In genomic region chr2:87515457-87516060, GRCm38 (mm10) we compare ENCODE assay signal across 19 mouse cellular contexts. TPM values are rescaled to one million over a fixed set of nuclear protein-coding genes. Genes with fewer than 3 reads are reported as not detected.
"Had no signal": no experiment of that assay in that cellular context is flagged by ENCODE, and none has a peak within 500 bp of the region (broad histone marks: within the 10 kb centered on the region; RNA-seq: fewer than 3 reads in every experiment).

No protein-coding gene starts in this region.

- H3K9ac ChIP-seq: lung, embryonic 14.5 days; midbrain, embryonic 12.5 days; neural tube, embryonic 13.5 days; neural tube, embryonic 15.5 days had no signal

- H3K4me3 ChIP-seq: midbrain, embryonic 10.5 days; midbrain, embryonic 12.5 days; myocyte; neural tube, embryonic 13.5 days; neural tube, embryonic 15.5 days had no signal

- DNase-seq: lung, embryonic 14.5 days; lung, postnatal 10 days; lung, postnatal 4 days; midbrain, embryonic 14.5 days; retina, postnatal 1 day; right cerebral cortex, adult 18-20 months; right cerebral cortex, postnatal 25 days; right cerebral cortex, postnatal 4 days; spleen, adult 18-20 months; thymus, adult 18-20 months; thymus, postnatal 14 days; thymus, postnatal 36 days had no signal

- H3K4me1 ChIP-seq: midbrain, embryonic 10.5 days; midbrain, embryonic 12.5 days; neural tube, embryonic 13.5 days; neural tube, embryonic 15.5 days had no signal

- H3K9me3 ChIP-seq: midbrain, embryonic 12.5 days; neural tube, embryonic 13.5 days; neural tube, embryonic 15.5 days had no signal

- H3K36me3 ChIP-seq: midbrain, embryonic 10.5 days; midbrain, embryonic 12.5 days; neural tube, embryonic 13.5 days; neural tube, embryonic 15.5 days had no signal

- H3K27ac ChIP-seq: midbrain, embryonic 10.5 days; midbrain, embryonic 12.5 days; neural tube, embryonic 13.5 days; neural tube, embryonic 15.5 days had no signal

RNA-seq across cellular contexts. Expression of gene Pramel6, which starts 9.2 kb away (rescaled TPM):
- total RNA-seq: megakaryocyte, adult 5-6 weeks; megakaryocyte-erythroid progenitor cell, adult 5-6 weeks had no signal

RNA-seq across cellular contexts. Expression of gene Olfr153, which starts 16.0 kb away (rescaled TPM):
- total RNA-seq: megakaryocyte, adult 5-6 weeks; megakaryocyte-erythroid progenitor cell, adult 5-6 weeks had no signal

RNA-seq across cellular contexts. Expression of gene Pramel7, which starts 18.7 kb away (rescaled TPM):
- total RNA-seq: megakaryocyte, adult 5-6 weeks; megakaryocyte-erythroid progenitor cell, adult 5-6 weeks had no signal

RNA-seq across cellular contexts. Expression of gene Olfr1128, which starts 29.8 kb away (rescaled TPM):
- total RNA-seq: megakaryocyte, adult 5-6 weeks; megakaryocyte-erythroid progenitor cell, adult 5-6 weeks had no signal

RNA-seq across cellular contexts. Expression of gene Olfr1129, which starts 58.1 kb away (rescaled TPM):
- total RNA-seq: megakaryocyte, adult 5-6 weeks; megakaryocyte-erythroid progenitor cell, adult 5-6 weeks had no signal
